8 mouse cellular contexts compared by ENCODE assay signal in genomic region chr10:110085156-110085555, GRCm38 (mm10).
DNase-seq lines count a peak whose midpoint lies in the region; ATAC-seq and TF ChIP-seq lines count a peak whose summit lies in the region.

No protein-coding gene starts in this region.

- peak; percentile 84 for TF ChIP-seq CTCF in E14TG2a.4 (conservative IDR thresholded peaks at IDR 0.05; ENCODE audit: low read length)

- H3K9me3 ChIP-seq in hindbrain, embryonic 14.5 days (ENCODE audit: control insufficient read depth, low read length): no peaks in the 10 kb centered on the region
- no peaks in the 10 kb centered on the region for H3K9me3 ChIP-seq in hindbrain, embryonic 13.5 days
- H3K9me3 ChIP-seq in E14TG2a.4 (ENCODE audit: low read length): no peaks in the 10 kb centered on the region

- H3K27ac ChIP-seq in hindbrain, embryonic 14.5 days: no peak overlapping the region
- H3K27ac ChIP-seq in hindbrain, embryonic 13.5 days: no peak overlapping the region

- H3K27me3 ChIP-seq in hindbrain, embryonic 14.5 days (ENCODE audit: control insufficient read depth, insufficient read depth, low read length): no peaks in the 10 kb centered on the region
- no peaks in the 10 kb centered on the region for H3K27me3 ChIP-seq in hindbrain, embryonic 13.5 days
- no peaks in the 10 kb centered on the region for H3K27me3 ChIP-seq in E14TG2a.4 (ENCODE audit: insufficient read depth, low read length)

- no peaks in the 10 kb centered on the region for H3K4me1 ChIP-seq in hindbrain, embryonic 14.5 days (replicated peaks; ENCODE audit: control insufficient read depth, insufficient read depth, low read length)
- H3K4me1 ChIP-seq in hindbrain, embryonic 13.5 days (replicated peaks): 0 out of 2 replicates have a peak, but pooled peaks cover 3% of the 10 kb centered on the region
- H3K4me1 ChIP-seq in E14TG2a.4 (replicated peaks; ENCODE audit: low read depth, low read length): no peaks in the 10 kb centered on the region

- H3K36me3 ChIP-seq in hindbrain, embryonic 14.5 days (replicated peaks; ENCODE audit: control insufficient read depth, insufficient read depth): no peaks in the 10 kb centered on the region
- no peaks in the 10 kb centered on the region for H3K36me3 ChIP-seq in hindbrain, embryonic 13.5 days
- H3K36me3 ChIP-seq in E14TG2a.4 (ENCODE audit: insufficient read depth, low read length): no peaks in the 10 kb centered on the region

- no peak for ATAC-seq in hindbrain, embryonic 14.5 days (ENCODE audit: low FRiP score)
- no peak for ATAC-seq in hindbrain, embryonic 13.5 days (ENCODE audit: low FRiP score)

- H3K4me2 ChIP-seq in hindbrain, embryonic 14.5 days (replicated peaks): no peak overlapping the region
- no peak overlapping the region for H3K4me2 ChIP-seq in hindbrain, embryonic 13.5 days

- no peak overlapping the region for H3K4me3 ChIP-seq in hindbrain, embryonic 14.5 days (replicated peaks; ENCODE audit: low read length)
- no peak overlapping the region for H3K4me3 ChIP-seq in hindbrain, embryonic 13.5 days
- no peak overlapping the region for H3K4me3 ChIP-seq in E14TG2a.4 (replicated peaks; ENCODE audit: low read length)

- peak; percentile 68 for DNase-seq in hindbrain, embryonic 14.5 days (ENCODE audit: low spot score)
- peak; percentile 2 for DNase-seq in c-Kit-positive CD71-positive TER-119-negative erythroid progenitor cells, embryonic 14.5 days (ENCODE audit: low read depth)
- DNase-seq in forelimb bud, embryonic 11.5 days (ENCODE audit: low read depth, low spot score): peak; percentile 58
- DNase-seq in kidney, postnatal 14 days: peak; percentile 53
- DNase-seq in lung, postnatal 36 days: peak; percentile 46
- DNase-seq in urinary bladder, postnatal 4 days (ENCODE audit: low spot score in 2 of 2): peak; percentile 20 to 66

- 12% methylated on average over 5 of the region's 5 CpGs for WGBS in hindbrain, embryonic 14.5 days
- 10% methylated on average over 5 of the region's 5 CpGs for WGBS in hindbrain, embryonic 13.5 days

- no peak overlapping the region for H3K9ac ChIP-seq in hindbrain, embryonic 14.5 days
- no peak overlapping the region for H3K9ac ChIP-seq in hindbrain, embryonic 13.5 days

Comparison
In these comparisons a context has a peak if more than half of its experiments do, and no peak if none do; other contexts are left out.
1. DNase-seq: peak in every context shown above with its lines; median percentile 68 in hindbrain, embryonic 14.5 days; 58 in forelimb bud, embryonic 11.5 days; 53 in kidney, postnatal 14 days; 46 in lung, postnatal 36 days; 43 in urinary bladder, postnatal 4 days; 2 in c-Kit-positive CD71-positive TER-119-negative erythroid progenitor cells, embryonic 14.5 days.